Mouse (Mus musculus): Measurements from ENCODE around the gene Filip1l. TPM values are rescaled to one million over a fixed set of nuclear protein-coding genes. Genes with fewer than 3 reads are reported as not detected.

Filip1l gene
- total RNA-seq, 2 experiments from 2014 or later: 21.3 to 32.1 TPM

Other genes with a start within 250 kb of the Filip1l start
- 10 to 100 TPM; 47.5 to 56.4 TPM for gene Tomm70a, start 231.4 kb upstream of the Filip1l start, total RNA-seq (2021)
- gene Nit2, start 185.8 kb upstream of the Filip1l start, total RNA-seq (2021): 10 to 100 TPM; 36.8 to 38.8 TPM
- gene Tbc1d23, start 121.6 kb upstream of the Filip1l start, total RNA-seq (2021): 10 to 100 TPM; 33.9 to 34.3 TPM
- gene Tmem30c, start 60.2 kb upstream of the Filip1l start, total RNA-seq (2021): not detected

Measured in adrenal gland, adult 18-20 months (tissue).